Mouse (Mus musculus) lung, adult 2 months (tissue): Measurements from ENCODE around the gene Gm20696.

Experiments
- CTCF ChIP-seq: fragments of 200-500 bp; IDR thresholded peaks from 2 replicates; pipeline ENCODE4 v1.5.1; 2011; ENCODE audit warnings: mild to moderate bottlenecking, low read length, control low read depth; ENCODE audit not compliant: insufficient read depth
- POLR2A ChIP-seq: fragments of 200-500 bp; IDR thresholded peaks from 2 replicates; pipeline ENCODE4 v1.6.1; 2011; ENCODE audit warnings: low read depth, mild to moderate bottlenecking, control low read depth, low read length, borderline replicate concordance; ENCODE audit errors: extremely low read depth

DNA sequence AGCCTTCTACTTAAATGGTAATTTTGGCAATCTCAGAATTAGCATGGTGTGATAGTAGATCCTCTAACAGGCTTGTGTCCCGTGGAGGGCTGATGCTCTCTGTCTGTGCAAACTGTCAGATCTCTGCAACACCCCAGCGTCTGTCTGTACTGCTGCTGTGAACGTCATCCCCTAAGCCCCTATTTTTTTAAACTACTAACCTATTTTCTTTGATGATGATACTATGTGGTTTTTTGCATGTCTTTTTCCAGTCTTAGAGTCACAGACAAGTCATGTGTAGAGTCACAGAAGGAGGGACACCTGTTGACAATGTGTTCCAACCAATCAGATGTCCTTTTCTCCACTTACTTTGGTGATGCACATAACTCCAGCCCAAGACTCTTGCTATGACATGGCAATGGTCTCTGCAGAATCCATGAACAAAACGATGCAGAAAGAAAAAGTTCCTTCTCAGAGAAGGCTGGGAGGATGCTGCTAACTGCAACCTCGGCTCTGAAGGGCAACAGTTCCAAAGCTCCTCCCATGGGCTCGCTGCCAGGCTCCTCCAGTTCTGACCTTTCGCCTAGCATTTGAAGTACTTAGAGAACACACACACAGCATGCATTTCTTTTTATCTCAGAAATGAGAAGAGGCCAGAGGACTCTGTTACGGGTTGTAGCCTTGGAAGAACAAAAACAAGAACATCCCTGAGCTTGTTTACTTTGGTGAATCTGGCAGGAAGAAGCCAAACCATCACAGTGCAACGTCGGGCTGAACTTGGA, 23.0 kb downstream of the Gm20696 start:
- TF ChIP-seq POLR2A (no peak), CTCF (no peak)
